Mouse (Mus musculus) layer of hippocampus, postnatal 14 days (tissue): ENCODE results near the gene Phc3. TPM values are rescaled to one million over a fixed set of nuclear protein-coding genes. Genes with fewer than 3 reads are reported as not detected.
A peak's percentile ranks its signal among the peaks of the same experiment; 100 is the strongest.

Experiments used
- DNase-seq, 2 experiments: peaks; one replicate each; pipeline ENCODE4 v3.0.0; 2021 to 2022; ENCODE audit warnings: low spot score in 2 of 2, mixed read lengths in 1 of 2
- total RNA-seq, 2 experiments: library from RNA; stranded (reverse); gene quantifications; 2 replicates each; pipeline ENCODE4 v1.2.3; 2021

The Phc3 gene
- total RNA-seq, 2 experiments from 2014 or later, result 37.0 to 37.9 TPM

GRCm38 (mm10) chr3:30981616-30982380 is 12.6 kb upstream of the Phc3 start:
- DNase-seq, result no peak

GRCm38 (mm10) chr3:30976991-30977603 is 7.9 kb upstream of the Phc3 start:
- no peak for DNase-seq

GRCm38 (mm10) chr3:30975102-30975754 is 6.0 kb upstream of the Phc3 start:
- DNase-seq, result peak; percentile 11 to 59

- DNase-seq, result peak; percentile 33 to 45
Measured at GRCm38 (mm10) chr3:30968531-30969092, 603 bp downstream of the Phc3 start.

GRCm38 (mm10) chr3:30965644-30966043 is 3.6 kb downstream of the Phc3 start:
- DNase-seq, result no peak

GRCm38 (mm10) chr3:30964216-30964615 is 5.0 kb downstream of the Phc3 start:
- DNase-seq, result no peak

GRCm38 (mm10) chr3:30963100-30963499 is 6.1 kb downstream of the Phc3 start:
- DNase-seq, result no peak

- DNase-seq, result no peak
Measured at GRCm38 (mm10) chr3:30959868-30960831, 9.1 kb downstream of the Phc3 start.

- DNase-seq, result no peak
Measured at GRCm38 (mm10) chr3:30958709-30959108, 10.5 kb downstream of the Phc3 start.

GRCm38 (mm10) chr3:30956327-30956726 is 12.9 kb downstream of the Phc3 start:
- no peak for DNase-seq

GRCm38 (mm10) chr3:30952273-30953070 is 16.7 kb downstream of the Phc3 start:
- no peak for DNase-seq

GRCm38 (mm10) chr3:30951652-30952051 is 17.6 kb downstream of the Phc3 start:
- DNase-seq, result no peak

- no peak for DNase-seq
Measured at GRCm38 (mm10) chr3:30934384-30934783, 34.8 kb downstream of the Phc3 start.

- DNase-seq, result no peak
Measured at GRCm38 (mm10) chr3:30929828-30930227, 39.4 kb downstream of the Phc3 start.

GRCm38 (mm10) chr3:30927664-30928063 is 41.6 kb downstream of the Phc3 start:
- no peak for DNase-seq

GRCm38 (mm10) chr3:30917160-30917559 is 52.1 kb downstream of the Phc3 start:
- DNase-seq, result no peak

- DNase-seq, result no peak
Measured at GRCm38 (mm10) chr3:30904658-30905057, 64.6 kb downstream of the Phc3 start.

- DNase-seq, result no peak
Measured at GRCm38 (mm10) chr3:30899407-30899806, 69.8 kb downstream of the Phc3 start.

GRCm38 (mm10) chr3:30896721-30897120 is 72.5 kb downstream of the Phc3 start:
- no peak for DNase-seq

- no peak for DNase-seq
Measured at GRCm38 (mm10) chr3:30889014-30889413, 80.2 kb downstream of the Phc3 start.
